Mouse (Mus musculus) small intestine, adult 2 months (tissue): Measurements from ENCODE around the gene Sla2. TPM values are rescaled to one million over a fixed set of nuclear protein-coding genes. Genes with fewer than 3 reads are reported as not detected.
"Not testable (repeated sequence)": the region's sequence is repeated elsewhere in the genome, so short reads cannot be mapped to it uniquely, and the experiment has no call there.

ENCODE experiments used
- H3K27ac ChIP-seq: fragments of 200-500 bp; 2 replicates; pipeline ENCODE4 v1.5.1; 2012; ENCODE audit warnings: low read depth, low read length, control low read depth, inconsistent platforms; ENCODE audit not compliant: insufficient read depth
- H3K27me3 ChIP-seq: fragments of 200-500 bp; 2 replicates; pipeline ENCODE4 v1.6.1; 2012; ENCODE audit warnings: mild to moderate bottlenecking, moderate library complexity, low read length, inconsistent platforms; ENCODE audit not compliant: control insufficient read depth, insufficient read depth
- H3K36me3 ChIP-seq: fragments of 200-500 bp; 2 replicates; pipeline ENCODE4 v1.6.1; 2012; ENCODE audit warnings: mild to moderate bottlenecking, low read length, control low read depth, inconsistent platforms; ENCODE audit not compliant: control insufficient read depth, insufficient read depth
- H3K4me1 ChIP-seq: fragments of 200-500 bp; 2 replicates; pipeline ENCODE4 v1.6.1; 2012; ENCODE audit warnings: low read length, inconsistent platforms, mixed read lengths; ENCODE audit not compliant: control insufficient read depth, insufficient read depth, insufficient read length
- H3K4me3 ChIP-seq: fragments of 200-500 bp; 2 replicates; pipeline ENCODE4 v1.5.1; 2012; ENCODE audit warnings: low read depth, mild to moderate bottlenecking, control low read depth, inconsistent platforms, low read length, moderate library complexity
- CTCF ChIP-seq: fragments of 200-500 bp; IDR thresholded peaks from 2 replicates; pipeline ENCODE4 v1.5.1; 2012; ENCODE audit warnings: low read depth, mild to moderate bottlenecking, control low read depth, inconsistent platforms, low read length, moderate library complexity, mixed read lengths; ENCODE audit not compliant: insufficient replicate concordance, insufficient read length; ENCODE audit errors: extremely low read depth
- POLR2A ChIP-seq: fragments of 200-500 bp; IDR thresholded peaks from 2 replicates; pipeline ENCODE4 v1.6.1; 2012; ENCODE audit warnings: low read depth, mild to moderate bottlenecking, control low read depth, inconsistent platforms, low read length, moderate library complexity
- WGBS: fragments of 180-500 bp; shearing (Covaris S2); methylation state at CpG from one replicate; pipeline ENCODE4 v1.1.7; 2018; 5-methylcytosine and 5-hydroxymethylcytosine counted together
- polyA plus RNA-seq: library from polyadenylated mRNA; depleted of rRNA; stranded (reverse); fragments of >200 nt; gene quantifications from 2 replicates; pipeline ENCODE4 v1.2.3, GENCODE M21; 2012

The Sla2 gene
- polyA plus RNA-seq, 1 experiment: 2.0 TPM

DNA sequence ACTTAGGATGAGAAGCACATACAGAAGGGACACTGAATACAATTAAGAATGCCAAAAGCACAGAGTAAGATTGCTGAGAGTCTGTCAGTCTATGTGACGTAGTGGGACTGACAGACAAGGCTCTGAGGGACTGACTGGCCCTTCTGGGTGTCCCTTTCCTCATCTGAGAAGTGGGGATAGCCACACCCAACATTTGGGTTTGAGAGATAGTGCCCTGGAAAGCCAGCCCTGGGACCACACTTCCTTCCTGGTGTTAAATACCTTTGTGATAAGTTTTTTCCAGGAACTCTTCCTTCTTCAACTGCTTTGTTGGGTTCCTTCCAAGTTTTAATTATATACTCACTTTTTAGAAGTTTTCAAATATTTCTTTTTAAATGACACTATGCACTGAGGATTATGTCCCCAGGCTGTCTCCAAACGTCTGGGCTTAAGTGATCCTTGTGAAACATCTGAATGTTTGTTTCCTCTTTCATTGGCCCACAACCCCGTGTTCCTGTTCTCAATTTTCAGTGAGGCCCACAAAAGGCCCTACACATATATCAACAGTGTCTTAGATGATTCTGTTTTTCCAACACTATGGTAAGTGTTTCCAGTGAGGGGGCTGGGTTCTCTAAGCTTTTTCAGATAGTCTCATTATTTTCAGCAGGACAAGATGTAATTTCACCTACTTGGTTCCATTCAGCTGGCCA, 37.4 kb upstream of the Sla2 start:
- no peaks in the 10 kb centered on the region for H3K4me1 ChIP-seq
- H3K27ac ChIP-seq: no peak overlapping the region
- 37% methylated on average over 3 of the region's 3 CpGs for WGBS
- peaks cover 19% of the 10 kb centered on the region for H3K36me3 ChIP-seq
- H3K4me3 ChIP-seq: no peak overlapping the region
- no peaks in the 10 kb centered on the region for H3K27me3 ChIP-seq
- TF ChIP-seq CTCF: no peak
- no peak for TF ChIP-seq POLR2A

DNA sequence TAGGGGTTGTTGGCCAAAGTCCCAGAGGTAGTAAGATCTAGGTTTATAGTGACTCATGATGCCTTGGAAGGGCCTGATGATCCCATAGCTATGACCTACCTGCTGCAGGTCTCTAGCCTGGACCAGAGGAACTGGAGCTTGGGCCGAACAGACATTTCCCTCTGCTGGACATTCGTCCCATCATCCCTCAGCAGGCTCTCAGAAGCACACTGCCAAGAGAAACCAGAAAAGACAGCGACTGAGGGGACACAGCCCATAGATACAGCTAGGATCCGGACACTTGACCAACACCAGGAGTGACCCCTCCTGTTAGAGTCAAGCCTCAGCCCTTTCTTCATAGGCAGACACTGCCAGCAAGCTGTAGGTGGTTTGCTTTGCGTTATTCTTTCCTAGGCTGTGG, 36.1 kb upstream of the Sla2 start:
- TF ChIP-seq POLR2A (no peak), CTCF (no peak)
- Histone ChIP-seq H3K36me3 (peaks cover 14% of the 10 kb centered on the region), H3K27ac (no peak overlapping the region), H3K4me3 (no peak overlapping the region), H3K4me1 (no peaks in the 10 kb centered on the region), H3K27me3 (no peaks in the 10 kb centered on the region)
- WGBS: 89% methylated on average over 5 of the region's 5 CpGs

DNA sequence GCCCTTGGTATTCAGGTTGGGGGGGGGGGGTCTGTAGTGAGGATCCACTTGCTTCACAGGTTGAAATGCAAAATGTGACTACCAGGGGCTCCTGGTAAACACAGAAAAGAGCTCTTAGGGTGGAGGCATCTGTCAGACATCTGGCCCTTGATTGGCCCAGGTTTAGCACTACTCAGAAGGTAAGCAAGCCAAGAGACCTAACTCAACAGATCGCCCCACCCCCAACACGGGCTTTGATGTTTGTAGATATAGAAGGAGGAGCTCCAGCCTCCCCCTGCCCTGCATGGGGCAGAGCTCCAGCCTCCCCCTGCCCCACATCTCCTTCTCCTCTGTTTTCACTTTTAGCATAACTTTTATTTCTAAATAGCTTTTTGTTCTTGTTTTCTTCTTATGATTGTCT, 32.8 kb upstream of the Sla2 start:
- WGBS: 42% methylated on average over 2 of the region's 2 CpGs
- Histone ChIP-seq H3K27me3 (no peaks in the 10 kb centered on the region), H3K4me3 (no peak overlapping the region), H3K36me3 (no peaks in the 10 kb centered on the region), H3K27ac (no peak overlapping the region), H3K4me1 (no peaks in the 10 kb centered on the region; the same call in 1 of the 2 replicates)
- TF ChIP-seq POLR2A: no peak
- no peak for TF ChIP-seq CTCF

DNA sequence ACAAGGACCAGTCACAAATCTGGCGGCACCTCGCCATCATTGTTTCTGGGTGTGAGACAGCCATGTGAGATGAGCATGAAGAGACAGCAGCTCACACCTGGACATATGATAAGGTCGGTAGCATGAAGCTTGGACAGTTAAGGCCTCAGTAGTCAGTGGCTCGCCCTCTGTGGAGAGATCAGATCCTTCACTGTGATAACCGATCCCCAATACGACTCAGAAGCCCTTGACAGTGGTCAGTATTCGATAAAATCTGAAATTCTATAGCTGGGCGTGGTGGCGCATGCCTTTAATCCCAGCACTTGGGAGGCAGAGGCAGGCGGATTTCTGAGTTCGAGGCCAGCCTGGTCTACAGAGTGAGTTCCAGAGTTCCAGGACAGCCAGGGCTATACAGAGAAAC, 32.2 kb upstream of the Sla2 start:
- not testable (repeated sequence) for H3K4me1 ChIP-seq, H3K36me3 ChIP-seq, H3K4me3 ChIP-seq, H3K27ac ChIP-seq, H3K27me3 ChIP-seq
- WGBS: 84% methylated on average over 11 of the region's 11 CpGs

DNA sequence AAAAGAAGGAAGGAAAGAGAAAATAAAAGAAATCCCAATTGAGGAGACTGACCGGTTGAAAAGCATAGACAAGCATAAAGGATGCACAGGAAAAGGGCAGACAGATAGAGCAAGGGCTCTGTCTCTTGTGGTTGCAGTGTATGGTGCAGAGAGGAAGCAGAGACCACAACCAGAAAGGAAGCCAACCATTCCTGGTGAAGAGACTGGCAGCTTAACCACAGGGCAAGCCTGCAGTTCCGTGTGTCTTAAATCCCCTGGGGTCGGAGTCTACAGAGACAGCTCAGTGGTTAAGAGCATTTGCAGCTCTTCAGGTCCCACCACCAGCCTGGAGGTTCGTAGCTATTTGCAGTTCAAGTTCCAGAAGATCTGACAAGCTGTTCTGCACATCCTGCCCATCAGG, 31.6 kb upstream of the Sla2 start:
- H3K4me1 ChIP-seq: no peaks in the 10 kb centered on the region; the same call in 1 of the 2 replicates
- TF ChIP-seq CTCF: no peak
- no peak for TF ChIP-seq POLR2A
- H3K4me3 ChIP-seq: no peak overlapping the region
- 45% methylated on average over 4 of the region's 4 CpGs for WGBS
- no peaks in the 10 kb centered on the region for H3K36me3 ChIP-seq
- H3K27ac ChIP-seq: no peak overlapping the region
- H3K27me3 ChIP-seq: no peaks in the 10 kb centered on the region

DNA sequence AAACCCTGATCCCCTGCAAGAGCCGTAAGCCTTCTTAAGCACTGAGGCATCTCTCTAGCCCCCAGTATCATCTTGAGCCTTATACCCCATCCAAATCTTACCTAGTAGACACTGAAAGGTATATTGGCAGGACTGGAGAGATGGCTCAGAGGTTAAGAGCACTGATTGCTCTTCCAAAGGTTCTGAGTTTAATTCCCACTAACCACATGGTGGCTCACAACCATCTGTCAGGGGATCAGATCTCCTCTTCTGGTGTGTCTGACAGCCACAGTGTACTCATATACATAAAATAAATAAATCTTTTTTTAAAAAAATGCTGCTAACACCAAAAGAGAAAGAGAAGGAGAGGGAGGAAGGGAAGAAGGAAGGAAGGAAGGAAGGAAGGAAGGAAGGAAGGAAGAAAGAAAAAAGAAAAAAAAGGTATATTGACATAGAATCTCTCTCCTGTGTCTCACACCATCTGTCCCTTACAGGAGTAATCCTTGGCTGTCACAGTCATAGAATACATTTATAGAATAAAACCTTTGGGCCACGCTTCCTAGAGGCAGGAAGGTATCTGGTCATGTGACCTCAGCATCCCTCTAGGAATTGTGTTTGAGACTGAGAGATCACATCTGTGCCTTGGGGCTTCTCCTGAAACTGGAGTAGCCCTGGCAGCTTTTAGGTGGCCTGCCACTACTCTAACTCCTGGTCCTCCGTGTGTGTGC, 29.6 kb upstream of the Sla2 start:
- Histone ChIP-seq H3K36me3 (no peaks in the 10 kb centered on the region), H3K27ac (no peak overlapping the region), H3K4me3 (no peak overlapping the region), H3K27me3 (no peaks in the 10 kb centered on the region), H3K4me1 (no peaks in the 10 kb centered on the region; the same call in 1 of the 2 replicates)
- WGBS: 92% methylated on average over 3 of the region's 3 CpGs
- TF ChIP-seq CTCF: no peak
- TF ChIP-seq POLR2A: no peak

DNA sequence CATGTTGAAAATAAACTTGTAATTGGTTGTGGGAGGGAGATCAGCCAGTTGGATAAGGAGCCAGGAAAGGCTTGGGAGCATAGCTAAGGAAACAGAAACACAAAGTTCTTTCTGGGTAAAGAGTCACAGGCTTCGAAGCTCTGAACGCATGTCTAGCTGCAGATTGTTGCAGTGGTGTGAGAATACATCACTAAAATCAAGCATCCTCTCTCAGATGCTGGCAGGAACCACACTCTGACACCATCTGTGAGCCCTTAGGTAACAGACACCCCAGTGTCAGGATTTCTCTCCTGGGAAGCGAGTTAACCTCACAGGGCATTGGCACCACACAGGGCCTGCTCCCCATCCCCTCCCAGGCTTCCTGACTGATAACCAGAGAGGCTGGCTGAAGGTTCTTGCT, 28.6 kb upstream of the Sla2 start:
- Histone ChIP-seq H3K27me3 (no peaks in the 10 kb centered on the region; the same call in 1 of the 2 replicates), H3K27ac (no peak overlapping the region), H3K4me1 (no peaks in the 10 kb centered on the region; the same call in 1 of the 2 replicates), H3K36me3 (no peaks in the 10 kb centered on the region), H3K4me3 (no peak overlapping the region)
- TF ChIP-seq POLR2A (no peak), CTCF (no peak)
- WGBS: 84% methylated on average over 3 of the region's 3 CpGs
